Mouse (Mus musculus) neutrophil, adult 5-6 weeks (primary cell): Measurements from ENCODE around the gene Ehmt1. TPM values are rescaled to one million over a fixed set of nuclear protein-coding genes. Genes with fewer than 3 reads are reported as not detected.

ENCODE experiments used
- ATAC-seq: fragments of 151-379, 151-347 bp; 2 replicates; pipeline ENCODE4 v1.8.0; 2017; ENCODE audit warnings: mild to moderate bottlenecking, moderate TSS enrichment; ENCODE audit not compliant: insufficient number of reproducible peaks, poor library complexity, low FRiP score, severe bottlenecking; ENCODE audit errors: extremely low read depth
- total RNA-seq: library from RNA; stranded (forward); fragments of 200-1000 nt; gene quantifications from 2 replicates; pipeline ENCODE4 v1.2.3, GENCODE M21; 2017

Gene Ehmt1
- total RNA-seq, 1 experiment from 2014 or later = 118 TPM

- peak; percentile 59; the same call in 1 of the 2 replicates for ATAC-seq
These were observed 171.5 kb downstream of the Ehmt1 start for GRCm38 (mm10) chr2:24747878-24748277.

Other genes with a start within 250 kb of the Ehmt1 start
- gene Cacna1b, start 156.5 kb downstream of the Ehmt1 start, total RNA-seq = 0.12 TPM in 1 of 2 replicates, not detected in the other
- 163 and 167 TPM in 2 replicates for gene Arrdc1, start 15.6 kb upstream of the Ehmt1 start, total RNA-seq
- gene Zmynd19, start 30.2 kb upstream of the Ehmt1 start, total RNA-seq = 3.6 and 4.5 TPM in 2 replicates
- gene Dph7, start 42.8 kb upstream of the Ehmt1 start, total RNA-seq = 10.1 and 11.3 TPM in 2 replicates
- 45.7 and 55.7 TPM in 2 replicates for gene Mrpl41, start 55.5 kb upstream of the Ehmt1 start, total RNA-seq
- gene Pnpla7, start 56.4 kb upstream of the Ehmt1 start, total RNA-seq = 194 and 205 TPM in 2 replicates
- gene Nsmf, start 134.7 kb upstream of the Ehmt1 start, total RNA-seq = 21.5 and 22.8 TPM in 2 replicates
- not detected in 2 replicates for gene Entpd8, start 160.7 kb upstream of the Ehmt1 start, total RNA-seq
- gene Noxa1, start 175.5 kb upstream of the Ehmt1 start, total RNA-seq = not detected in 2 replicates